Mouse (Mus musculus) hindbrain, embryonic 11.5 days (tissue): ENCODE measurements at regions not wholly inside any gene's neighbourhood (a gene's known extent, or its start where the extent isn't known, plus 50 kb on each side); places are given as distances from the start of the nearest gene placed in this dataset.

Experiments used
- ATAC-seq: fragments of 200-750 bp; cut with Nextera tagmentation; 2 replicates; pipeline ENCODE4 v1.8.0; 2017; ENCODE audit warnings: mild to moderate bottlenecking, moderate TSS enrichment, moderate library complexity; ENCODE audit not compliant: low FRiP score
- DNase-seq: peaks from one replicate; pipeline ENCODE4 v3.0.0-alpha.2; 2015; ENCODE audit warnings: low spot score
- H3K27ac ChIP-seq: fragments of 300-500 bp; sonication (generic); 2 replicates; pipeline ENCODE4 v1.5.1; 2014; ENCODE audit warnings: mild to moderate bottlenecking, low read depth, low read length
- H3K27me3 ChIP-seq: fragments of 300-500 bp; sonication (generic); 2 replicates; pipeline ENCODE4 v1.6.1; 2014; ENCODE audit warnings: mild to moderate bottlenecking, low read length, moderate library complexity, mixed read lengths; ENCODE audit not compliant: control insufficient read depth, insufficient read depth
- H3K36me3 ChIP-seq: fragments of 300-500 bp; sonication (generic); 2 replicates; pipeline ENCODE4 v1.6.1; 2014; ENCODE audit warnings: mild to moderate bottlenecking, low read length, moderate library complexity, mixed read lengths; ENCODE audit not compliant: control insufficient read depth, insufficient read depth
- H3K4me1 ChIP-seq: fragments of 300-500 bp; sonication (generic); replicated peaks from 2 replicates; pipeline ENCODE4 v1.6.1; 2014; ENCODE audit warnings: low read length, mixed read lengths; ENCODE audit not compliant: control insufficient read depth, insufficient read depth
- H3K4me2 ChIP-seq: fragments of 300-500 bp; sonication (generic); replicated peaks from 2 replicates; pipeline ENCODE4 v1.6.1; 2014; ENCODE audit warnings: mild to moderate bottlenecking, low read depth, low read length
- H3K4me3 ChIP-seq: fragments of 300-500 bp; sonication (generic); 2 replicates; pipeline ENCODE4 v1.5.1; 2014; ENCODE audit warnings: low read depth, low read length
- H3K9ac ChIP-seq: fragments of 300-500 bp; sonication (generic); 2 replicates; pipeline ENCODE4 v1.6.1; 2014; ENCODE audit warnings: low read depth, low read length
- H3K9me3 ChIP-seq: fragments of 300-500 bp; sonication (generic); 2 replicates; pipeline ENCODE4 v1.6.1; 2016; ENCODE audit warnings: low read length; ENCODE audit not compliant: control insufficient read depth
- WGBS: fragments of 180-500 bp; shearing (Covaris S2); extraction: QIAGEN DNeasy Blood & Tissue Kit; methylation state at CpG from one replicate; pipeline ENCODE4 v1.1.7; 2014; 5-methylcytosine and 5-hydroxymethylcytosine counted together

DNA sequence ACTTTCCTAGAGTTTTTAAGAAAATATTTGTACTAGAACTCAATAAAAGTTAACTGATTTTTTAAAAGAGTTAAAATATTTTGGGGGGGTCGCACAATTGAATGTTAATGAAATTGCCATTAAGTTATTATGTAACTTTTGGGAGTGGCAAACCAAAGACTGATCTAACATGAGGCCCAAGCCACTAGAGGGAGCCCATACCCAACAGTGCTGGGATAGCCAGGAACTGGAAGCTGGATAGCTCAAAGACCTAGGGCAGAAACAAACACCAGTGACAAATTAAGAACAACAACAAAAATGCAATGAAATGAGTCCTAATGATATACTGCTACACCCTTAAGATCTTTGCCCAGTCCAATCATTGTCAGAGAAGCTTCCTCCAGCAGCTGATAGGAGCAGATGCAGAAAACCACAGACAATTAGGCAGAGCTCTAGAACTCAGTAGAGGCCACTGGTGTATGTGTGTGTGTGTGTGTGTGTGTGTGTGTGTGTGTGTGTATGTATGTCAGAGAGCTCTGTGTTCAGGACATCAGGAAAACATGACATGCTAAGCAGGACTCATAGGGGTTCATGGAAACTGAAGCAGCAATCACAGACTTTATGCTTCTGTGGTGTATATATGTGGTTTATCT, 1052.6 kb upstream of the Adgrl4 start:
- peak; percentile 75 for ATAC-seq
- no peak overlapping the region for H3K9ac ChIP-seq

DNA sequence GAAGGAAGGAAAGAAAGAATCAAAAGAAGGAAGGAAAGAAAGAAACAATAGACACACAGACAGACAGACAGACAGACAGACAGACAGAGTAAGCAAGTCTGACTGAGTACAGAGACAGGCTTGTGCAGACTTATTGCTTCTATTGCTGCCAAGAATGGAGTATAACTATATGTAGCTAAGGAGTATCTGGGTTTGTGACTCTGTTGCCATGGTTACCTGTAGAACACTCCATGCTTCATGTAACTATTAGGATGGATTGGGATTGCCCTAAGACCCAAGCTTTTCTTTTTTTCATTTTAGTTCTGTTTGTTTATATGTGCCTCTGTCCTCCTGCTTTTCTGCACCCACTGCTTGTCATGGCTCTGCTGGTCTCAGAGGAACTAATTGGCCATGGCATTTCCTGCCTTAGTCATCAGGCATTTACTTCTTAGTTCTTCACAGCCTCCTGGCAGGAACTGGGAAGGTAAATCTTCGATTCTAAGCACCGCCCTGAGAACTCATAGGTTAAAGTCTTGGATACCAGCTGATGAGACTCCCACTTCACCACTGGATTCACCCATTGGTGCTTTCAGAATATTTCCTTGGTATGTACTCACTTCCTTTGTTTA, 1035.9 kb upstream of the Adgrl4 start:
- no peak for ATAC-seq
- H3K27me3 ChIP-seq = no peaks in the 10 kb centered on the region
- no peak for DNase-seq
- H3K4me3 ChIP-seq = no peak overlapping the region
- H3K4me2 ChIP-seq = no peak overlapping the region
- 90% methylated on average over 2 of the region's 2 CpGs for WGBS
- no peaks in the 10 kb centered on the region for H3K4me1 ChIP-seq
- no peak overlapping the region for H3K9ac ChIP-seq
- H3K36me3 ChIP-seq = no peaks in the 10 kb centered on the region
- H3K9me3 ChIP-seq = no peaks in the 10 kb centered on the region
- H3K27ac ChIP-seq = no peak overlapping the region

More for the DNA sequence above, 1052.6 kb upstream of the Adgrl4 start:
- H3K4me1 ChIP-seq = no peaks in the 10 kb centered on the region
- H3K9me3 ChIP-seq = no peaks in the 10 kb centered on the region
- H3K4me2 ChIP-seq = no peak overlapping the region
- peak; percentile 62 for DNase-seq
- no peaks in the 10 kb centered on the region for H3K27me3 ChIP-seq
- H3K36me3 ChIP-seq = no peaks in the 10 kb centered on the region
- no peak overlapping the region for H3K4me3 ChIP-seq
- no peak overlapping the region for H3K27ac ChIP-seq
- 13% methylated on average over 1 of the region's 1 CpGs for WGBS

DNA sequence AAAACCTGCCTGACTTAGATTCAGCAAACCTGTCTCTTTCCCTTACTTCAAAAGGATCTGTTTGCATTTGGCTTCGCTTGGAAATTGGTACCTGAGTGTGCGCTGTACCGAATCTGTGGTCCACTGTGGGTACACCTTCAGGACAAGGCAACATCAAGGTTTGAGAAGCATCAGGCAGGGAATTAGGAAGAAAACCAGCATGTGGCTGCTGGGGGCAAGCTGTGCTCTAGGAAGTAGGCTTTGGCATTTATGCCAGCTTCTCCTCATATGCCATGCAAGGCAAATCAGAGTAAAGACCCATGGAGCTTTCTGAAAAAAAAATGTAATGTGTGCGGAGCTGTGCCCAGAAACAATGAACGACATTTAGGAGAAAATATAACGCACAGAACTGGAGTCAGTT, 1031.6 kb upstream of the Adgrl4 start:
- 90% methylated on average over 6 of the region's 6 CpGs for WGBS
- H3K9me3 ChIP-seq = no peaks in the 10 kb centered on the region
- ATAC-seq (no peak), DNase-seq (no peak)
- no peaks in the 10 kb centered on the region for H3K27me3 ChIP-seq
- no peak overlapping the region for H3K4me3 ChIP-seq
- no peaks in the 10 kb centered on the region for H3K36me3 ChIP-seq
- no peak overlapping the region for H3K9ac ChIP-seq
- H3K4me2 ChIP-seq = no peak overlapping the region
- H3K4me1 ChIP-seq = no peaks in the 10 kb centered on the region
- no peak overlapping the region for H3K27ac ChIP-seq

DNA sequence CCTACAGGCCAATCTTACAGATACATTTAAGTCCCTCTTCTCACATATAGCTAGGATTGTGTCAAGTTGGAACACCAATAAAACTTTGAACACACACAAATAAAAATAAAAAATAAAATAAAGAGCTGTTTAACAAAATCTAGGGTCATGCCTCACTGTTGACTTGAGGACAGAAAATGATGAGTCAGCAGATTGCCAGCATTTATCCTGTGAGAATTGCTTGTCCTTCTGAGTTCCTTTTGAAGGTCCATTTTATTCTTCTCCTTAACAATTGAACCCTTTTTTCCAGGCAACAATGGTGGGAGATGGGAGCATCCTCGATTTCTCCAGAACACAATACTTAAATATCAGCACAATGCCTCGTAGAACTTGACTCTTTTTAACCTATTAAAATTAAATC, 1022.4 kb upstream of the Adgrl4 start:
- ATAC-seq (no peak), DNase-seq (no peak)
- Histone ChIP-seq H3K4me2 (no peak overlapping the region), H3K27ac (no peak overlapping the region), H3K36me3 (no peaks in the 10 kb centered on the region), H3K9me3 (no peaks in the 10 kb centered on the region), H3K9ac (no peak overlapping the region), H3K4me1 (no peaks in the 10 kb centered on the region), H3K4me3 (no peak overlapping the region), H3K27me3 (no peaks in the 10 kb centered on the region)
- 88% methylated on average over 2 of the region's 2 CpGs for WGBS

DNA sequence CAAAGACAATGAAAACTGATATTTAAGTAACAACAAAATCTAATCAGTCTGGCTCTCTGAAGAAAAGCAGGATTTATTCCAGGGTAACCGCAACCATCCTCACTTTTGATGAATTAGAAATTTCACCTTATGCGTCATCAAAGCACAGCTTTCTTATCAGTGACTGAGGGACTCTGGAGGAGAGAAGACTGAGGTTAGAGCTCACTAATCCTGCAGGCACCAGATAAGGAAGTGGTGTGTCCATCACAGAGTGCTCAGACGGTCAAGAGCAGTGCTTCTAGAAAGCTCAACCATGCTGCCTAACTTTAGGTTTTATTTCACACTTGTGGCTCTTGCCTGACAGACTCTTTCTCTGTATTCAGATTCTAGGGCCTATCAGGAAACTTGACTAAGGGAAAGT, 1021.2 kb upstream of the Adgrl4 start:
- Histone ChIP-seq H3K4me2 (no peak overlapping the region), H3K4me1 (no peaks in the 10 kb centered on the region), H3K27me3 (no peaks in the 10 kb centered on the region), H3K9ac (no peak overlapping the region), H3K36me3 (no peaks in the 10 kb centered on the region), H3K9me3 (no peaks in the 10 kb centered on the region), H3K27ac (no peak overlapping the region), H3K4me3 (no peak overlapping the region)
- no peak for ATAC-seq
- no peak for DNase-seq
- WGBS = 90% methylated on average over 3 of the region's 3 CpGs

DNA sequence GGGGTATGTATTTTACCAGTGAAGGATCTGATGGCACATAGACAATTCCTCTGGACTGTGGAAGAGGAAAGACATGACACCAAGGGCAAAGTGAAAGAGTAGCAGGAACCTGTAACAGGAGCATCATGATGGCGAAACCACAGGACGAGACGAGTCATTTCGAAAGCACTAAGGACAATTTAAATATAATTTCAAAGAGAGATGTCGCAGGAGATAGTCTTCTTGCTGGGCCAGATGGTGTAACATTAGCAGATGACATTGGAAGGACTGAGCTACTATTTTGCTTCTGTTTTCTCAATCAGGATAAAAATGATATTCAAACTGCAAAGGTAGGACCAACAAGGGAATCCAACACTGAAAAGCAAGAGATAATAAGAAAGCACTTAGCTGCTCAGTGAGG, 1009.7 kb upstream of the Adgrl4 start:
- DNase-seq (no peak), ATAC-seq (no peak)
- Histone ChIP-seq H3K9me3 (no peaks in the 10 kb centered on the region), H3K4me2 (no peak overlapping the region), H3K9ac (no peak overlapping the region), H3K4me1 (no peaks in the 10 kb centered on the region), H3K27ac (no peak overlapping the region), H3K27me3 (no peaks in the 10 kb centered on the region), H3K36me3 (no peaks in the 10 kb centered on the region), H3K4me3 (no peak overlapping the region)
- 89% methylated on average over 5 of the region's 5 CpGs for WGBS

DNA sequence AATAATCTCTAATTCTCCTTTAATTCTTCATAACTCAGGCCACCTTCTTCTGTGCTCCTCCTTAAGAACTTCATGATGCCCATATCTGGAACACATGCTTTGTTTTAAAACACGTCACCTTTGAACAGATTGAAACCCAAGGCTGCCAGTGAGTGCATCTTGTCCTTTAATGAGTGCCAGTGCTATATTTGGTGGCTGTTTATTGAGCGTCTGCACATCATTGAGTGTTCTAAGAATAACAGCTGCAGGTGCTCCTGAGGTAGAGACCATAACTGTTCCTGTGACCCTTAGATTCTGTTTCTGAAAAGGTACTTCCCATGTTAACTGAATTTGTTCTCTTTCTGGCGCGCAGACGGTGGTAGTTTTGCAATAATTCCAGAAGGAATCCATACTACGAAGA, 1006.4 kb upstream of the Adgrl4 start:
- Histone ChIP-seq H3K9me3 (no peaks in the 10 kb centered on the region), H3K27me3 (no peaks in the 10 kb centered on the region), H3K4me1 (no peaks in the 10 kb centered on the region), H3K4me3 (no peak overlapping the region), H3K9ac (no peak overlapping the region), H3K4me2 (no peak overlapping the region), H3K27ac (no peak overlapping the region), H3K36me3 (no peaks in the 10 kb centered on the region)
- ATAC-seq (no peak), DNase-seq (no peak)
- WGBS = 94% methylated on average over 6 of the region's 6 CpGs

DNA sequence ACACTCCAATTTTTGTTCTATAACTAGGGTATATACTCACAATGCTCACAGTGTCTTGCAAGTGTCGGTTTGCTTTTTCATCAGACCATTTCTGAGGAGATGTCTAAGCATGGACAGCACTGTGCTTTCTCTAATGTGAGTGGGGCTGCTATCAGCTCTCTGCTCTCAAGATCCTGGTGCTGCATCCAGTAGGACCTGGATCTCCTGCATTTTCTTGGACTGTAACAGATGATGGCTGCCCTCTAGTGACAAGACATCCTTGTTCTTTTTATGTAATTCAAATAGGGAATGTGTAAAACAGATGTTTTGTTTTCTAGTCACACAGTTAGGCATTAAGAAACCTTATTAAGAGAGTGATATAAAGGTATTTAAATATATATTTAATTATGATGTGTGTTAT, 1002.5 kb upstream of the Adgrl4 start:
- H3K27ac ChIP-seq = no peak overlapping the region
- no peak overlapping the region for H3K4me3 ChIP-seq
- no peaks in the 10 kb centered on the region for H3K4me1 ChIP-seq
- no peaks in the 10 kb centered on the region for H3K36me3 ChIP-seq
- H3K9ac ChIP-seq = no peak overlapping the region
- 86% methylated on average over 1 of the region's 1 CpGs for WGBS
- H3K4me2 ChIP-seq = no peak overlapping the region
- H3K27me3 ChIP-seq = no peaks in the 10 kb centered on the region
- DNase-seq (peak; percentile 5), ATAC-seq (peak; percentile 51; the same call in 1 of the 2 replicates)
- H3K9me3 ChIP-seq = no peaks in the 10 kb centered on the region
